Mouse (Mus musculus) E14TG2a.4 (cell line): ENCODE measurements around the gene Syngr1.

Source experiments
- H3K27me3 ChIP-seq: 2 replicates; pipeline ENCODE4 v1.6.1; 2014; ENCODE audit warnings: low read length, control low read depth; ENCODE audit not compliant: insufficient read depth
- H3K36me3 ChIP-seq: 2 replicates; pipeline ENCODE4 v1.6.1; 2014; ENCODE audit warnings: low read length, control low read depth; ENCODE audit not compliant: insufficient read depth
- H3K4me1 ChIP-seq: replicated peaks from 2 replicates; pipeline ENCODE4 v1.6.1; 2014; ENCODE audit warnings: low read depth, low read length, control low read depth
- H3K4me3 ChIP-seq: replicated peaks from 2 replicates; pipeline ENCODE4 v1.5.1; 2014; ENCODE audit warnings: mild to moderate bottlenecking, low read length
- H3K9me3 ChIP-seq: 2 replicates; pipeline ENCODE4 v1.6.1; 2014; ENCODE audit warnings: low read length, control low read depth
- CTCF ChIP-seq: conservative IDR thresholded peaks from 2 replicates; pipeline ENCODE4 v1.5.1; 2014; ENCODE audit warnings: low read length
- NANOG ChIP-seq: IDR thresholded peaks from 2 replicates; pipeline ENCODE4 v1.6.1; 2014; ENCODE audit warnings: borderline replicate concordance, low read length, mixed read lengths
- POU5F1 ChIP-seq: IDR thresholded peaks from 2 replicates; pipeline ENCODE4 v1.6.1; 2014; ENCODE audit warnings: low read length, borderline replicate concordance

The Syngr1 gene

GRCm38 (mm10) chr15:80133682-80134449 lies 42.7 kb downstream of the Syngr1 start:
- no peak for TF ChIP-seq POU5F1
- no peak for TF ChIP-seq NANOG
- TF ChIP-seq CTCF: no peak
- Histone ChIP-seq H3K4me3 (peak overlapping the region; percentile 90), H3K4me1 (peaks cover 88% of the 10 kb centered on the region), H3K36me3 (peaks cover 34% of the 10 kb centered on the region), H3K9me3 (no peaks in the 10 kb centered on the region), H3K27me3 (no peaks in the 10 kb centered on the region)

DNA sequence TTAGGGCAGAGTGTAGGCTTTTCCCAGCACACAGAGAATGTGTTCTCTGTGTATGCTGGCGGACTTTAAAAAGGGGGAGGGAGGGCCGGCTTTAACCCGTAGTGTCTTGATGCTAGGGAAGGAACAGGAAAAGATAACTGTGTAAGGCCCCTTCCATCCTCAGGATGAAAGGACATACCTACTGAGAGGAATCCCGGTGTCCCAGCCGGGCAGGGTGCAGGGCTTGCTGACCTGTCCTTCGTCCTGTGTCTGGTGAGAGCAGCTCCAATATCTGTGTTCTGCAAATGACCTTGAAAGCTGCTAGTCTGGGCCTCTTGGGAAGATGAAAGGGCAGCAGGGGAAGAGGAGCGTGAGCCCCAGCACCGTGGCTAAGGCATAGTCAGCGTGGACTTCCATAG lies 43.3 kb downstream of the Syngr1 start:
- TF ChIP-seq NANOG: no peak
- TF ChIP-seq POU5F1: no peak
- H3K27me3 ChIP-seq: no peaks in the 10 kb centered on the region
- H3K36me3 ChIP-seq: peaks cover 40% of the 10 kb centered on the region
- H3K4me3 ChIP-seq: peak overlapping the region; percentile 90
- peaks cover 87% of the 10 kb centered on the region for H3K4me1 ChIP-seq
- H3K9me3 ChIP-seq: no peaks in the 10 kb centered on the region

DNA sequence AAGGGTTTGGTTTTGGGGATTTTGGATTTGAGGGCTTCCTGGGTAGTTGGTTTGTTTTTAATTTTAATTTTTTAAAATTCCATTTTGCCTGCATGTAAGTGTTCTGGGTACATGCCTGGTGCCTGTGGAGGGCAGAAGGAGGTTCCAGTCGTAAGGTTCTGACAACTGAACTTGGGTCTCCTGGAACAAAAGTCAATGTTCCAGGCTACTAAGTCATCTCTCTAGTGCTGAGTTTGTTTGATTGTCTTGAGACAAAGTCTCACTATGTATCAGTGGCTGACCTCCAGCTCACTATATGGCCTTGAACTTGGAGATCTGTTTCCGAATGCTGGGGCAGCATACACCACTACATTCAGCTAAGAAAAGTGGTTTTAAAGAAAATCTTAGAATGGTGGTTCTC lies 44.4 kb downstream of the Syngr1 start:
- no peak for TF ChIP-seq CTCF
- no peak for TF ChIP-seq NANOG
- no peak for TF ChIP-seq POU5F1
- peaks cover 86% of the 10 kb centered on the region for H3K4me1 ChIP-seq
- H3K4me3 ChIP-seq: no peak overlapping the region
- H3K9me3 ChIP-seq: no peaks in the 10 kb centered on the region
- no peaks in the 10 kb centered on the region for H3K27me3 ChIP-seq
- H3K36me3 ChIP-seq: peaks cover 50% of the 10 kb centered on the region

- H3K36me3 ChIP-seq: peaks cover 61% of the 10 kb centered on the region
- peaks cover 84% of the 10 kb centered on the region for H3K4me1 ChIP-seq
- H3K27me3 ChIP-seq: no peaks in the 10 kb centered on the region
- H3K9me3 ChIP-seq: no peaks in the 10 kb centered on the region
- no peak overlapping the region for H3K4me3 ChIP-seq
- TF ChIP-seq POU5F1 (no peak), NANOG (no peak), CTCF (no peak)
These were observed 45.5 kb downstream of the Syngr1 start for GRCm38 (mm10) chr15:80136645-80137044.

DNA sequence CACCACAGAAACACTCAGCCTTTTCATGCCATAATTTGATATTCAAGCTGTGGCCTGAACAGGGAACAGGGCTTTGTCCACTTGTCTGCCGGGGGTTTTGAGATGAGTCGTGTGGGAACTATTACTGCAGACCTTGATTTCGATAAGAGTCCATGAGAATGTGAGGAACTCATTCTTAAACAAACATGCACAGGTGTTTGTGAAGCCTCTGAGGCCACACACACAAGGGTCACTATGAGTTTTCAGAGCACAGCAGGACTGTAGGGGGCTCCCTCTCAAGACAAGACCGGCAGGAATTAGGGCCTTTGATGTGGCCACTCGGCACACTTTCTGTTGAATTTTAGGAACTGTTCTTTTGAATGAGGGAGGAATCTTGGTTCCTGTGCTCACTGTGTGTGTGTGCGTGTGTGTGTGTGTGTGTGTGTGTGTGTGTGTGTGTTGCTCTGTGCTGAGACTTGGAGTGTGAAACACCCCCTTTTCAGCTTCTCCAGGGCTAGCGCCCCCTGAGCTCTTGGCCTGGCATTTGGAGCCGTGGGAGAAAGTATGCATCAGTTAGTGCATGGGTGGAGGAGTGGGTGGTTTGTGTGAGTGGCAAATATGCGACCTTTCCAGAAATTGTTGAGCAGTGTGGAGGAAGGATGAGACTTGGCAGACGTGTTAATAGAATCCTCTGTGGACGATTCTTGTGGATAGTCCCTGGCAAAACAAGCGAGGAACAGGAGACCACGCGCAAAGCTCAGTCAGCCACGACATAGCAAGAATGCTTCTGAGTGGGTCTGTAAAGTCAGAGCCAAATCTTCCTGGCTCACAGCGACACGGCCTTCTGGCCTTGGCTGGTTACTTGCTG lies 47.0 kb downstream of the Syngr1 start:
- peaks cover 86% of the 10 kb centered on the region for H3K4me1 ChIP-seq

DNA sequence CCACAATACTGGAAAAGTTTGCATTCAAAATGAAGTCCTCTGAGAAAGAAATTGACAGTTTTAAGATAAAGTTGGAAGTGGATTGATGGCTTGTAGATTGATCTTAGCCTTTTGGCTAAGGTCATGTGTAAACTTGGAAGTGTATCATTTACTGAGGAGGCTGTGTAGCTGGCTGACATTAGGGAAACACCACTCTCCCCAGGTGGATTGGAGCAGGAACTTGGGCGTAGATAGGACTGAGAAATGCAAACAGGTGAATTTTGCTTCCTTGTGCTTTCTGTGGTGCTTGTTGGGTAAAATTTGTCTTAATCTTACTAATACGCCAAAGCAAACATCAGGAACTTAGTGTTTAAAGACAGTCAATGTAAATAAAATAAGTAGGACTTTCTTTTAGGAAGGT lies 49.2 kb downstream of the Syngr1 start:
- H3K4me1 ChIP-seq: peaks cover 90% of the 10 kb centered on the region
- no peaks in the 10 kb centered on the region for H3K9me3 ChIP-seq
- H3K4me3 ChIP-seq: no peak overlapping the region
- peaks cover 88% of the 10 kb centered on the region for H3K36me3 ChIP-seq
- H3K27me3 ChIP-seq: no peaks in the 10 kb centered on the region
- TF ChIP-seq NANOG: no peak
- no peak for TF ChIP-seq POU5F1
- TF ChIP-seq CTCF: no peak

More for the DNA sequence above, 47.0 kb downstream of the Syngr1 start:
- H3K9me3 ChIP-seq: no peaks in the 10 kb centered on the region
- H3K36me3 ChIP-seq: peaks cover 72% of the 10 kb centered on the region
- H3K4me3 ChIP-seq: no peak overlapping the region
- TF ChIP-seq NANOG (no peak), CTCF (no peak), POU5F1 (no peak)
- H3K27me3 ChIP-seq: no peaks in the 10 kb centered on the region

- Histone ChIP-seq H3K4me3 (no peak overlapping the region), H3K36me3 (peaks cover 87% of the 10 kb centered on the region), H3K9me3 (no peaks in the 10 kb centered on the region), H3K4me1 (peaks cover 90% of the 10 kb centered on the region), H3K27me3 (no peaks in the 10 kb centered on the region)
- TF ChIP-seq NANOG (no peak), CTCF (no peak), POU5F1 (no peak)
These were observed 49.7 kb downstream of the Syngr1 start for GRCm38 (mm10) chr15:80140878-80141277.

GRCm38 (mm10) chr15:80142130-80142529 lies 51.0 kb downstream of the Syngr1 start:
- no peaks in the 10 kb centered on the region for H3K27me3 ChIP-seq
- TF ChIP-seq NANOG: no peak
- no peak for TF ChIP-seq POU5F1
- peak; percentile 95 for TF ChIP-seq CTCF
- H3K36me3 ChIP-seq: peaks cover 78% of the 10 kb centered on the region
- no peaks in the 10 kb centered on the region for H3K9me3 ChIP-seq
- H3K4me3 ChIP-seq: no peak overlapping the region
- H3K4me1 ChIP-seq: peaks cover 90% of the 10 kb centered on the region

GRCm38 (mm10) chr15:80143760-80144159 lies 52.6 kb downstream of the Syngr1 start:
- H3K9me3 ChIP-seq: no peaks in the 10 kb centered on the region
- H3K4me3 ChIP-seq: no peak overlapping the region
- H3K4me1 ChIP-seq: peaks cover 90% of the 10 kb centered on the region
- H3K36me3 ChIP-seq: peaks cover 72% of the 10 kb centered on the region
- TF ChIP-seq CTCF (no peak), NANOG (no peak), POU5F1 (no peak)
- no peaks in the 10 kb centered on the region for H3K27me3 ChIP-seq
